Mouse (Mus musculus) layer of hippocampus, adult 9-10 months (tissue): Measurements from ENCODE around the gene Fam71f2.

Source experiments
- DNase-seq: peaks from one replicate; pipeline ENCODE4 v3.0.0; 2022; ENCODE audit warnings: low spot score

Fam71f2 gene

DNA sequence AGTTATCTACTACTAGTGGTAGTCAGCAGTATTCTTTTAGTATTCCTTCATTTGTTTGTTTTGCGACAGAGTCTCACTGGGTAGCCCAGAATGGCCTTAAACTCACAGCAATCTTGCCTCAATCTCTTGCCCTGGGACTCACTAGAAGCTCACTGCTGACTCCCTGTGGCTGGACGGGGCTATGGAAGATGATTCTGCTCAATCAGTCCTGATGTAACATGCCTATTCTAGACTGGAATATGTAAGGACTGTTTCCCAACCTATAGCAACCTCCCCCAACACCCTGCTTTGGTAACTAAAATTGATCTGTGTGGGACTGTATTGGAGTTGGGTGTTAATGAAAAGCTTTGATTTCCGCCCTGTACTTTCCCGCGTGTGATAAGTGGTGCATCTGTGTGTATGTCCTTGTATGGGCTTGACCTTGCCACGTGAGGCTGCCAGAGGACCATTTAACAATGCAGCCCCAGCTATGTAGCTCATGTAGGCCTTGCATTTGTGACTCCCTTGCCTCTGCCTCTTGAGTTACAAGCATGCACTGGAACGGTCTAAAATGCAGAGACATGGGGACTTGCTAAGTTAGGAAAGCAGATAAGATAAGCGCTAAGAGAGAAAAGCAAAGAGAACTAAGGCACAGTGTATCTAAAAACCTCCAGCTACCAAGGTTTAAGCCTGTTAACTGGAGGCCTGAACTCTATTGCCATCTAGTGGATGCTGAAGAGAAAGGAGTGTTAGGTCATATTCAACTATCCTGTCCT, 703 bp upstream of the Fam71f2 start:
- DNase-seq: peak; percentile 21

DNA sequence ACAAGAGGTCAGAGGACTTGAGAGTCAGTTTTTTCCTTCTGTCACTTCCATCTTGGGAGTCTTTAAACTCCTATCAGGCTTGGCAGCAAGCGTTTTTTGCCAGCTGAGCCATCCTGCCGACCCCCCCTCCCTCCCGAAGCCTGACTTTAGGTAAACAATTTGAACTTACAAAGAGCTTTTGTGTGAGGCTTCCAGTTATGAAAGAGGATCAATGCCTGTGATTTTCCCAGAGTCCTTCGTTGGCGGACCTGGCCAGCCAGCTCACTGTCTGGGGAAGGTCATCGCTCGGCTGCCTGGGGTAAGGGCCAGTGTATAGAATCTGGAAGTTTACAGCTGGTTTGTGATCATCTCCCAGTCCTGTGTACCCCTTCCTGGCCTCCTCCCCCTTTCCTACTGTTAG, 1.3 kb downstream of the Fam71f2 start:
- DNase-seq: no peak

DNA sequence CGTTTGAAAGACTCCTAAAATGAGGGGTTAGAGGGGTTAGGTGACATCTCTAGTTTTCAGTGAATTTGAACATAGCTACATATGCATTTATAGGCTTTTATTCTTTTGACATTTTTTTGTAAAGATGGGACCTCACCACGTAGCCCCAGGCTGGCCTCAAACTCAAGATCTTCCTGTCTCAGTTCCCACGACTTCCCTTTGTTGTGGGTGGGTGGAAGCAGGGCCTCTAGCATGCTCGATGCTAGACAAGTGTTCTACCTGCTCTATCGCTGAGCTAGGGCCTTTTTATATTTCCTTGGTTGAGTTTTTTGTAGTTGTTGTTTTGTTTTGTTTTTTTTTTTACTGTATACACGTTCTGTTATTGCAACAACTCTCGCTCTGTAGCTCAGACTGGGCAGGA, 7.5 kb downstream of the Fam71f2 start:
- DNase-seq: no peak

DNA sequence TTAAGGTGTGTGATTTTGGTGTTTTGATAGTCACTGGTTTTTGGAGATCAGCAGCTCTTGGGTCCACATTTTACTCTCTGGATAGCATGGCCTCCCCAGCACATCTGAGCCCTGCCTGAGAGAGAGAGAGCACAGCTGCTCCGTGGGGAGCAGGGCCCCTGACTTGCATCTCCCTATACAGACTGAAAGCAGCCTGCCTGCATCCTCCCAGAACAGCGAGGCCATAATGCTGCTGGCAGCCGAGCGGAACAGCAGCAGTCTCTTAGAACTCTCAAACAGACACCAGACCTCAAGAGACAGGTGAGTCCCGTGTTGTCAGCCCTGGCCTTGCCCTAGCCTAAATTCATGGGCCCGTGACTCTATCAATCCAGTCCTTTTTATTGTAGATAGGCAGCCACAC, 8.1 kb downstream of the Fam71f2 start:
- DNase-seq: no peak

DNA sequence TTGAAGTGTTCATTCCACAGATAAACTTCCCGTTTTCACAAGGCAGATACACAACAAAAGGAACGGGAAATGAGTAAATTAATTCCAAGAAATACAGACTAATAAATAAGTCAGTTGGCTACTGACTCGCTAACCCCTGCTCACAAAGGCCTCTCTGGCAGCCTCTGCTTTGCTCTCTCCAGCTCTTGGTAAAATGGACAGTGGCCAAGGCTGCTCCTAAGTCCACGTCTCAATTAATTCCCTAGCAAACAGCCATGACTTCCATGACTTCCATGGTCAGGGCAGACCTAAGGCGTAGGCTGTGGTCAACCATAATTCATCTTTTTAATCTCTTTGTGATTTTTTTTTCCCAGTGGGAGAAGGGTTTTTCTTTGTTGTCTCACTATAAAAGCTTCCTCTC, 8.6 kb downstream of the Fam71f2 start:
- no peak for DNase-seq

DNA sequence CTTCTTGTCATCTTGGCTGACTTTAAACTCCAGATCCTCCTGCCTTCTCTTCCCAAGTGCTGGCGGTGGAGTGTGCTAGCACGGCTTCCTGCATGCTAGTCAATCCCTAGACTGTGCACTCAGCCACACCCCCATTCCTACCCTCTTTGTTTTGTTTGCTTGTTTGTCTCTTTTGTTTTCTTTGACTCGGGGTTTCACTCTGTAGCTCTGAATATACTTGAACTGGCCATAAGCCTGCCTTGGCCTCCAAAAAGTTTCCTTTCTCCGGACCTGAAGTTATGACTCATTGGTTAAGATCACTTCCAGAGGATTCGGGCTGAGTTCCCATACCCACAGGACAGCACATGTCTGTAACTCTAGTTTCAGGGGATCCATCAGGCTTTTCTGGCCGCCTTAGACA, 9.3 kb downstream of the Fam71f2 start:
- no peak for DNase-seq

DNA sequence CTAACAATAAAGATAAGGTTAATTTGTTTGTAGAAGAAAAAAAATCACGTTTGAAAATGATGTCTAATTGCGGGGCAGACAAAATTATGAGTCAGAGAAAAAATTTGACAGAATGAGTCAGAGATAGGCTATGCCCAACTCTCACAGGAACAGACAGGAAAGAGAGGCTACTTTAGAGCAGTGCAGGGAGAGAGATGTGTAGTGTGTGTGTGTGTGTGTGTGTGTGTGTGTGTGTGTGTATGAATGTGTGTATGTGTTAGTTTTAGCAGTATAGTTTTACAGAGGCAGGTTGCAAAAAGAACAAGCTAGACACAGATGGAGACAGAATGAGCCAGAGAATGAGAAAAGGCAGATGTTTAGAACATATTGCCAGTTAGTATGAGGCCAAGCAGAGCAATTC, 19.7 kb downstream of the Fam71f2 start:
- DNase-seq: no peak

DNA sequence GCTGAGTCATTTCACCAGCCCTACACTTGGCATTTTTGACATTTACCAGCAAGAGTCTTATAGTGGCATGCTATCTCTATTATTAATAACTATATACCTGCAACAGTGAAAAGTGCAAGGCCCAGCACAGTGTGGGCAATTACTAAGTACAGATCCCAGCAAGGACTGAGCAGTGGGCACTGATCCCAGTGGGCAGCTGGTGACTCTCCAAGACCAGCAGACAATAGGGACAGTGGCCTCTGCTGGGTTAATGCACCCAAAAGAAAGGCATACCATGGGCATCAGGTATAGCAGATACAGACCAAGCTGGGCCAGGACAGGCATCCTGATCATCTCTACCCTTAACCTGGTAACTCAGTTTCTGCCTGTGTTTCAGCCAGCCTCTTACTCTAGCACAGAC, 23.9 kb downstream of the Fam71f2 start:
- DNase-seq: no peak

DNA sequence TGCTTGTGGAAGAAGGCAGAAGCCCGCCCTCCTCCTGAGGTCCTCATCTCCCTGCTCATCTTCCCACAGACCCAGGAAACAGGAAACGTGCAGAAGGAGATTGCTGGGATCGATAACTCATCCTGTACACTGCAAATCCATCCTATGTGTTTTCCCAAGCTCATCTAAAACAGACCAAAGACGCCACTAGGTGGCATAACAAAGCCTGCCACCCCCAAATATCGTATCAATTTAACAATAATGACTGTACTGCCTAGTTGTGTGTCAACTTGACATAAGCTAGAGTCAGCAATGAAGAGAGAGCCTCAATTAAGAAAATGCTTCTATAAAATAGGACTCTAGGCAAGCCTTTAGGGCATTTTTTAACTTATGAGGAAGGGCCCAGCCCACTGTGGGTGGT, 24.3 kb downstream of the Fam71f2 start:
- no peak for DNase-seq

DNA sequence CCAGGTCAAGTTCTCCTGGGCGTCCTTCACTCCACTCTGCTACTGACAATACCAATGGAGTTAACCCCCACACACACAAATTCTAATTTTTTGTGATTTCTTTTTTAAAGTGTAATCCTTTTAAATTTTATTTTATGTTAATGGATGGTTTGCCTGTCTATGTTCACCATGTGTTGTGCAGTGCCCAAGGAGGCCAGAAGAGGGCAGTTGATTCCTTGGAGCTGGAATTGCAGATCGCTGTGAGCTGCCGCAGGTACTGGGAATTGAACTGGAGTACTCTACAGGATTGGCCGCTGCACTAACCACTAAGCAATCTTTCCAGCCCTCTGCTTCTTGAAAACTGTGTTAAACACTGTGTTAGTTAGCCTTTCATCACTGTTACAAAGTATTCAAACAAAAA, 26.1 kb downstream of the Fam71f2 start:
- no peak for DNase-seq

DNA sequence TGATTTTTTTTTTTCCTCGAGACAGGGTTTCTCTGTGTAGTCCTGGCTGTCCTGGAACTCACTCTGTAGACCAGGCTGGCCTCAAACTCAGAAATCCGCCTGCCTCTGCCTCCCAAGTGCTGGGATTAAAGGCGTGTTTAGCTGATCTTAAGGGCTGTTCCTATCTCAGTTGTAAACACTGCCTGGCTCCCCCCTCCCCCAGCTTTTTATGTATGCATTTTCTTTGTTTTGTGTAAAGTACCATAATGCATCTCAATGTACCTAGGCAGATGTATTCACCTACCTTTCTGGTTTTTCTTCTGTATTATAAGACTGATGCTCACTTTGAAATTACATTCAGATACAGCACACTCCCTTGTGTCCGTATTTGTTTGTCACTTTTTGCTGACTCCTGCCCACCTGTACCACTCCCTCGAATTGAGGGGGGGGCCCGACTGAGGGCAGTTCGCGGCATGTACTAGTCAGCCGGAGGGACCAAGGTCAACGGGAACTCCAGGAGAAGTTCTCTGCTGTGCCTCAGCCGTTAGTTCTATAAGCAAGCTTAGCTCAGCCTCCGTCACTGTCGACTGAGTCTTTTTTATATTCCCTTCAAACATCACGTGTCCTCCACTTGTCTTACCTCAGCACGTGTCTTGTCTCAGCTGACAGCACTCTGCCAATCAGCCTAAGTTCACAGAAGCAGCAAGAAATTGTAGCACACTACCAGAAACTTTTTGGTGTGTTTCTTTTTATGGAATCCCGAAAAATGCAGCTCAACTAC, 29.6 kb downstream of the Fam71f2 start:
- DNase-seq: no peak

DNA sequence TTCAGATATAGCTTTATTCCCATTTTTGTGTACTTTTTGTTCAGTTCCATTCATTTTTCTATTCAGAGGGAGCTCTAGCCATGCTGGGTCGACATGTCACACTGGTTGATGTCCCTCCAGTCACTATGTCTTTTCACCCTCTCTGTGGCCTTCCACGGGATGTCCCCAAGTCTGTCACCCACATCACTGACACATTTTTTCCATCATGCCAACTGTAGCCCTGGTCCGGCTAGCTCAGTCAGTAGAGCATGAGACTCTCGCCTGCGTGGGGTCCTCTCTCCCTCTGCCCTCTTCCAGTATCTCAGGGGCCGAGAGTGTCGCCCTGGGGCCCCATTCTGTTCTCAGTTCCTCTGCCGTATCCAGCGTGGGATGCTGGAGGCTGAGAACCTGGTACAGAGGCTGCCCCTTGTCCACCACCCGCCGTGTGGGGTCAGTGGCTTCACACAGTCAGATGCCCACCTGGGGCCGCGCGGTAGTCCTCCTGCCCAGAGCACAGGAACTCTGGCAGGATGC, 34.4 kb downstream of the Fam71f2 start:
- DNase-seq: no peak

DNA sequence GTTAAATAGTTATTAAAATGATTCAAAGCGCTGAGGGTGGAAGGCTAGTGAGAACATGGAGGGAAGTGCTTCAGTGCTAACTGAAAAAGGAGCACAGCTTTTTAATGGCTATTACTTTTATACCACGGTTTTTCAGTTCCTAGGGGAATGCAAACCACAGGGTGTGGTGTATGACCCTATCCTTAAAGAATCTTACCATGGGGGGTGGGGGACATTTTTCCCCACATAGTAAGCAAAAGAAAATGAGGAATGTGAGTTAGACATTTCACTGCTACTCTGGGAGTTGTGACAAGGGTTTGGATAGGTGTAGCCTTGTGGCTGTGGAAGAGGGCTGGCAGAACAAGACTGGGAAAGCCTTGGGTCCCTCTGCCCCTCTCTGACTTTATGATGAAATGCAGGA, 37.9 kb downstream of the Fam71f2 start:
- DNase-seq: no peak

DNA sequence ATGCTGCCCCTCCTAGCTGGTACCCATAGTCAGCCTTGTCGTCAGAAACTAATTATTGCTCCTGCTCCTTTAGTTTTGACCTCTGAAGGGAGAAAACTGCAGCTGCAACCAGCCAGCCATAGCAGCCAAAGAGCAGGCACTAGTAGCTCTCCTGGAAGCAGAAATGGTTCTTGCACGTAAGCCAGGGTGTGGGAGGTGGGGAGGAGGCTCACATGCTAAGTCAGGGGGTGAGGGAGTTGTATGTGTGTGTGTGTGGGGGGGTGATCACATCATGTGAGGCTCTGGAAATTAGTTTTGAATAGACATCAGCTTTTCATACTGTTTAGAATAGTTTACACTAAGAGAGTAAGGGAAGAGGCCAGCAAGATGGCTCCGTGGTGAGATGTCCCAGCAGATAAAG, 38.5 kb downstream of the Fam71f2 start:
- no peak for DNase-seq

DNA sequence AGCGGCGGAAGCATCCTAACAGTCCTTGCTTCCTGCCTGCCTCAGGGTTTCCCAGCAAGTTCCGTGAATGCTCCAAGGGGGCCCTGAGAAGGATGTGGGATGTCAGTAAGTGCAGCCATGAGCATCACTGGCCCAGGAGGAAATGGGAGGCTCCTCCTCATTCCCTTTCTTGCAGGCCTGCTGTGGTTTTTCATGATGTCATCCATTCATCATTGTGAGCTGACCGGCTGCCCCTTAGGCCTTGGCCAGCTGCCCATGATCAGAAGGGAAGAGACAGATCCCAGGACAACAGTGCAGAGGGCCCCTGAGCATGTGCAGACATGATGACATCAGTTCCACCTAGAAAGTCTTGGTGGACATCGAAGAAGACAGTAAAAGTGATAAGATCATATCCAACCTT, 39.5 kb downstream of the Fam71f2 start, which contains the start of gene Fam71f1:
Gene Fam71f1 (plus strand): TSS at position 262 of the 400 bp plus-strand sequence.
- DNase-seq: peak; percentile 2

DNA sequence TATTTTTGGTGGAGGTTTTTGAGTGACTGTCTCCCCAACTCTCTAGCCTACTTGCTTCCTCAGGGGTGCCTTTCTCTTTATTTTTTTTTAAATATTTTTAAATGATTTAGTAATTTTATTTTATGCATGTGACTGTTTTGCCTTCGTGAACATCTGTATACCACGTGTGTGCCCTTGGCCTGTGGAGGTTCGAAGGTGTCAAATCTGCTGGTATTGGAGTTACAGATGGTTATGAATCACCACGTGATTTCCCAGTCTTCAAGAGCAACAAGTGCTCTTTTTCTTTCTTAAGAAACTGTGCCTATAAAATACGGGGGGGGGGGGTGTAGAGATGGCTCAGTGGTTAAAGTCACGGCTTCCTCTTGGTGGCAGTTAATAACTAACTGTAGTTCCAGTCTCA, 42.2 kb downstream of the Fam71f2 start:
- DNase-seq: no peak

DNA sequence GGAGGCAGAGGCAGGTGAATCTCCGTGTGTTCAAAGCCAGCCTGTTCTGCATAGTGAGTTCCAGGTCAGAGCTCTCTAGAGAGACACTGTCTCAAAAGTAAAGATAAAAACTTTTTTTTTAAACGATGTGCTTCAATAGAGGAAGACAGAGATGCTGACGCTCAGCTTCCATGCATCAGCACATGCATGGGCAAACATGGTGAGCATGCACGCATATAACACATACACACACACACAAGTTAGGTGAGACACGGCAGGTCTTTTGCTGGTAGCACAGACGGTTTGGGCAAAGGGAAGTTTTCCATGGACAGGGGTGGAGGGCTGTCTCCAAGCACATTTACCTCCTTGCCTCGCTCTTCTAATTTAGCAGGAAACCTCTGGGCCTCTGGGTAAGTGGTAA, 42.8 kb downstream of the Fam71f2 start:
- DNase-seq: no peak

DNA sequence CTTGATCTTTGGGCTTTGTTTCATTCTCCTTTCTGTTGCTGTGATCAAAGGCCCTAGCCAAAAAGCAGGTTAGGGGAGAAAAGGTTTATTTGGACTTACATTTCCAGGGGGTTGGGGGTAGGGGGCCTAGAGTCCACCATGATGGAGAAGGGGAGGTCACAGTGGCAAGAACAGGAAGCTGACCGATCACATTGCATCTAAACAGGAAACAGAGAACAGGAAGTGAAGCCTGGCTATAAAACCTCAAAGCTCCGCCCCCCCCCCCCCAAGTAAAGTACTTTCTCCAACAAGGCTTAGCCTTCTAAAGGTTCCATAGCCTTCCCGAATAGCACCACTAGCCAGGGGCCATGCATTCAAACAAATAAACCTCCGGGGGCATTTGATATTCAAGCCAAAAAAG, 43.3 kb downstream of the Fam71f2 start:
- DNase-seq: no peak

DNA sequence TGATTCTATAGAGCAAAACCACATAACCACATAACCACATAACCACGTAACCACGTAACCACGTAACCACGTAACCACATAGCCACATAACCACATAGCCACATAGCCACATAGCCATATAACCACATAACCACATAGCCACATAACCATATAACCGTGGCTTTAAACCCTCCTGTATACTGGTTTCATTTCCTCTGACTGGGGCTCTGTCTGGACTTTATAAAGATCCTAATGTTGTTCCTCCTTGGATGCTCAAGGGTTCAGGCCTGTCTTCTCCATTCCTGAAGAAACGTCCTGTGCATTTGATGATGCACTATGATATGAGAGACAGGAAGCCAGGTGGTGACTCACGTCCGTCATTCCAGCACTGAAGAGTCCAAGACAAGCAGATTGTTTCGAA, 47.6 kb downstream of the Fam71f2 start:
- no peak for DNase-seq

DNA sequence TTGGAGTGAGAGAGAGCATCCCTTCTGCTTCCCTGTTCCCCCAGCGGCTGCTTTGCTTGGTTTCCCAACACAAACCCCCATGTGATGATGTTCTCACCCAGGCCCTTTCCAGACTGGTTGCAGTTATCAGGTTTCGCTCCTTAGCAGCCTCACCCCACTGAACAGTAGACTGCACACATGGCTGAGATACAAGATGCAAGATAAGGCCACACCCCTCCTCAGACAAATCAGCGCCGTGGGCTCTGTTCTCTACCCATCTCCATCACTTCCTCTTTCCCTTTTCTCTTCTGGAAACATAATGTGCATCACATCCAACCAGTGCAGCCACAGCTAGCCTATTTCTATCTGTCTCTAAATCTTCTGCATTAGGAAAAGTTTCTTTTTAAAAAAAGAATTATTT, 50.1 kb downstream of the Fam71f2 start:
- no peak for DNase-seq
